Mouse (Mus musculus) left cerebral cortex, postnatal 36 days (tissue): ENCODE data around the gene AW549877. TPM values are rescaled to one million over a fixed set of nuclear protein-coding genes. Genes with fewer than 3 reads are reported as not detected.

ENCODE experiments used
- DNase-seq, 2 experiments: peaks; one replicate each; pipeline ENCODE4 v3.0.0; 2021 to 2022; ENCODE audit warnings: low spot score in 2 of 2, mixed read lengths in 1 of 2
- intact Hi-C: fragments of 180-260 bp; cut with DNase I; formaldehyde crosslinking; loops from one replicate; pipeline ENCODE4 v1.15.1; 2025
- total RNA-seq, 2 experiments: library from RNA; stranded (reverse); gene quantifications; 2 replicates each; pipeline ENCODE4 v1.2.3; 2021

Gene AW549877
- 10 to 100 TPM; 43.8 to 46.8 TPM for total RNA-seq

GRCm38 (mm10) chr15:3995448-3996266 is at the start of gene AW549877:
Gene AW549877 (minus strand): TSS chr15:3995744.
- intact Hi-C loops, result loop anchor here (1.0 to 5.0 kb wide), 3 partner anchors 17 to 47 kb away; partner anchors contain the start of gene Fbxo4
- peak; percentile 97 to 98 for DNase-seq

GRCm38 (mm10) chr15:4043032-4043471 is 47.5 kb upstream of the AW549877 start:
- intact Hi-C loops, result loop anchor here (5.0 kb wide), 3 partner anchors 46 to 751 kb away; partner anchors contain the start of gene AW549877
- DNase-seq, result no peak

GRCm38 (mm10) chr15:4042423-4042822 is 46.9 kb upstream of the AW549877 start:
- intact Hi-C loops, result loop anchor here (5.0 kb wide), 3 partner anchors 45 to 750 kb away; partner anchors contain the start of gene AW549877
- DNase-seq, result no peak

GRCm38 (mm10) chr15:4033168-4034004 is 37.8 kb upstream of the AW549877 start:
- intact Hi-C loops, result no loop called here
- DNase-seq, result no peak

- DNase-seq, result no peak
- intact Hi-C loops, result loop anchor here (5.0 kb wide), 2 partner anchors 72 to 447 kb away; partner anchors contain the start of gene Ghr
Measured at GRCm38 (mm10) chr15:4028960-4029359, 33.4 kb upstream of the AW549877 start.

GRCm38 (mm10) chr15:4028411-4028700 is 32.8 kb upstream of the AW549877 start:
- DNase-seq, result no peak
- intact Hi-C loops, result loop anchor here (5.0 kb wide), 2 partner anchors 71 to 446 kb away; partner anchors contain the start of gene Ghr

- no peak for DNase-seq
- intact Hi-C loops, result loop anchor here (1.0 to 5.0 kb wide), 3 partner anchors 33 to 446 kb away; partner anchors contain the start of genes AW549877 and Ghr
Measured at GRCm38 (mm10) chr15:4027671-4028410, 32.3 kb upstream of the AW549877 start.

- intact Hi-C loops, result loop anchor here (1.0 to 5.0 kb wide), 4 partner anchors 32 to 445 kb away; partner anchors contain the start of genes AW549877, Fbxo4 and Ghr
- peak; percentile 87 to 89 for DNase-seq
Measured at GRCm38 (mm10) chr15:4026831-4027584, 31.5 kb upstream of the AW549877 start.

GRCm38 (mm10) chr15:4026231-4026773 is 30.8 kb upstream of the AW549877 start, which contains the start of gene Oxct1:
Gene Oxct1 (plus strand): TSS chr15:4026383.
- intact Hi-C loops, result loop anchor here (1.0 to 5.0 kb wide), 3 partner anchors 47 to 444 kb away; partner anchors contain the start of genes Fbxo4 and Ghr

GRCm38 (mm10) chr15:4025508-4025904 is 30.0 kb upstream of the AW549877 start:
- DNase-seq, result no peak
- intact Hi-C loops, result loop anchor here (5.0 kb wide), 2 partner anchors 68 to 443 kb away; partner anchors contain the start of gene Ghr

More at GRCm38 (mm10) chr15:4026231-4026773, 30.8 kb upstream of the AW549877 start, which contains the start of gene Oxct1:
- peak; percentile 91 to 95 for DNase-seq

GRCm38 (mm10) chr15:4024726-4025507 is 29.4 kb upstream of the AW549877 start:
- DNase-seq, result no peak
- intact Hi-C loops, result loop anchor here (5.0 kb wide), 2 partner anchors 68 to 443 kb away; partner anchors contain the start of gene Ghr

GRCm38 (mm10) chr15:4023747-4024146 is 28.2 kb upstream of the AW549877 start:
- DNase-seq, result no peak
- intact Hi-C loops, result no loop called here

- DNase-seq, result no peak
- intact Hi-C loops, result no loop called here
Measured at GRCm38 (mm10) chr15:4020711-4021110, 25.2 kb upstream of the AW549877 start.

GRCm38 (mm10) chr15:4013873-4014272 is 18.3 kb upstream of the AW549877 start:
- intact Hi-C loops, result no loop called here
- DNase-seq, result no peak

- no peak for DNase-seq
- intact Hi-C loops, result no loop called here
Measured at GRCm38 (mm10) chr15:4000536-4000935, 5.0 kb upstream of the AW549877 start.

- DNase-seq, result no peak
- intact Hi-C loops, result loop anchor here (5.0 kb wide), 1 partner anchor 43 kb away; no protein-coding TSS in a partner anchor
Measured at GRCm38 (mm10) chr15:3999144-3999543, 3.6 kb upstream of the AW549877 start.
